Mouse (Mus musculus) spleen, embryonic (tissue): Measurements from ENCODE around the gene Fcho1.
"Not testable (repeated sequence)": the region's sequence is repeated elsewhere in the genome, so short reads cannot be mapped to it uniquely, and the experiment has no call there.

Experiments used
- CTCF ChIA-PET: fragments of 350-600 bp; sonication (Branson Sonifier 250); formaldehyde crosslinking; loops from one replicate; lab custom pipeline; 2022; lab: Charles Lee

Gene Fcho1

GRCm38 (mm10) chr8:71719218-71719617 is 6.3 kb downstream of the Fcho1 start:
- CTCF ChIA-PET, result no interaction called here

DNA sequence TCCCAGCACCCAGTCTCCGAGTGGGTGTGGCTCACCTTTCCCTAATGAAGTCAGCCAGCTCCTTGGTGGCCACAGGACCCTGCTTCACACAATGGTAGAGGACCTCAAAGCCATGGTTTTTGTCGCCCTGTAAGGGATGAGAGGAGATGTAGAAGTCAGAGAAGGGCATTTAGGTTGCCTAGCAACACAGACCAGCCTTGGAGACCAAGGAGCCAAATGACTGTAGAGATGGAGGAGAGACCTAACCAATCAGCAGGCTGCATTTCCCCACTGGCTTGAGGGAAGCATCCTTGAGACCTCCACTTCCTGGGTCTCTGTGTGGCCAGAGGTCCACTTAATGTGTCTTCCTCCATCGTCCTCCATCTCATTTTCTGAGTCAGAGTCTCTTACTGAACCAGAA is 7.3 kb downstream of the Fcho1 start:
- CTCF ChIA-PET, result no interaction called here

DNA sequence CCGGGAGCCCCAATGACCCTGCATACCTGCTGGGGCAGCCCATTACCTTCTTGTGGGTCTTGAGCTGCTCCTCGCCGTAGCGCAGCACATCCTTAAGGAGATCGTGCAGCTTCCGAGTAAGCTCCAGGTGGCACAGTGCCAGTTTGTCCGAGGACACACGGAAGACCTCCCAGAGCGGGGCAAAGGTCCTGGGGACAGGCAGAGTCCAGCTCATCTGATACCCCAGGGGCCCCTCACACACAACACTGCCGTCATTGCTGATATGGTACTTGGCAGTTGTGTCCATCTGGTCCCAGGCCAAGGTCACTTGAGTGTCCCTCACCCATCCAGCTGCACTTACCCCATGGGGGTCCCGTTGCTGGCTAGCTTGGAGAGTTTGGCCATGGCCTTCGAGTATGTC is 8.4 kb downstream of the Fcho1 start:
- CTCF ChIA-PET, result interaction anchor here (1.2 kb wide), 1 partner anchor 9 kb away, joined by 3 read pairs; no protein-coding TSS in a partner anchor

DNA sequence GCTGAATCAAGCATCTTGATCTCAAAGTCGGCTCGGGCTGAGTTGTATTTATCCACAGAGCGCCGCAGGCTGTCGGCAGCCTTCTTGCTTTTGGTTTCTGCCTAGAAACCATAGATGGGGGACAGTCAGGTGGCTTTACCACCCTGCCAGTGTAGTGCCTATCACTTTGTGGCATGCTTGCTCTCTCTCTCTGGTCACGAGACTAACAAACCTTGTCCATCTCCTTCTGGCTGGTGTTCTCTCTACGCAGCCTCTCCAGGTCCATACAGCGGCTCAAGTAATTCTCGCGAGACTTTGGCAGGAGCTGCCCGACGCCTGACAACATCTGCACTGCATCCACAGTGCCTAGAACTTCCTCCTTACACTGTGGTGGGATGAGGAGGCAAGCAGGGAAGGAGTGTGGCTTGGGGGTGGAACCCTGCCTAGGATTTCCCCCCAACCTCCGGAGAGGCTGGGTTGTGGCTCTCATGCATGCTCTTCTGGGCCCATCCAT is 8.9 kb downstream of the Fcho1 start:
- CTCF ChIA-PET, result interaction anchor here (1.2 kb wide), 1 partner anchor 8 kb away, joined by 3 read pairs; no protein-coding TSS in a partner anchor

DNA sequence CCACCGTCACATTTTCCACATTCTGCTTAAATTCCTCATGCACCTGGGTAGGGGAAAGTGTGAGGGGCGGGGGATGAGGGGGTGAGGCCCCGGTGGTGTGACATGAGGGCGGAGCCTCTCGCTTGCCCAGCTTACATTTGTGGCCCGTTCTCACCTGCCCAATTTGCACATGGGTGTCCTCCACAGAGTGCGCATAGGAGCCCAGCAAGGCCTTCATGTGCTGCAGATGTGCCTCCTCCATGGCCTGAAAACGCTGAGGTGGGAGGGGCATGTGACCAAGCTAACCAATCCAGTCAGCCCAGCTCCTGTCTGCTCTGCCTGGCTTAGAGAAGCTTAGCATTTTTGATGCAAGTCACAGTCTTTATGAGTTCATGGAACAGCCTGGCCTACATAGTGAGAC is 10.0 kb downstream of the Fcho1 start:
- CTCF ChIA-PET, result no interaction called here

DNA sequence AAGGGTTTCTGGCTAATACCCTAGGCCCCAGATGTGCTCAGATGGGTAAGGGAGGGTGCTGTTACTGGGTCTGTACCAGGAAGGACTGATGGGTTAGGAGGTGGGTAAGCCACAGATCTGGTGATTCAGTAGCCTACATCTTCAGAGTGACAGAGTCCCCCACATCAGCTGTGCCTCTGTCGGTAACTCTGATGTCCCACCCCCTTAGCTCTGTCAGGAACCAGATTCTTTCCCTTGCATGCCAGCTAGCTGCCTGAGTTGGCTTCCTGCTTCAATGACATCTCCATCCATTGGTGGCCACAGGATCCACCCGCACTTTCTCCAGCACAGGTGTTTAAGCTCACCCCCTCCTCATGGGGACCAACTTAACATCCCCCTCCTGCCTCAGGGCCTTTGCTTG is 13.9 kb downstream of the Fcho1 start:
- CTCF ChIA-PET, result no interaction called here

GRCm38 (mm10) chr8:71709800-71710446 is 15.6 kb downstream of the Fcho1 start:
- CTCF ChIA-PET, result interaction anchor here (1.5 kb wide), 1 partner anchor 22 kb away, joined by 7 read pairs; no protein-coding TSS in a partner anchor

DNA sequence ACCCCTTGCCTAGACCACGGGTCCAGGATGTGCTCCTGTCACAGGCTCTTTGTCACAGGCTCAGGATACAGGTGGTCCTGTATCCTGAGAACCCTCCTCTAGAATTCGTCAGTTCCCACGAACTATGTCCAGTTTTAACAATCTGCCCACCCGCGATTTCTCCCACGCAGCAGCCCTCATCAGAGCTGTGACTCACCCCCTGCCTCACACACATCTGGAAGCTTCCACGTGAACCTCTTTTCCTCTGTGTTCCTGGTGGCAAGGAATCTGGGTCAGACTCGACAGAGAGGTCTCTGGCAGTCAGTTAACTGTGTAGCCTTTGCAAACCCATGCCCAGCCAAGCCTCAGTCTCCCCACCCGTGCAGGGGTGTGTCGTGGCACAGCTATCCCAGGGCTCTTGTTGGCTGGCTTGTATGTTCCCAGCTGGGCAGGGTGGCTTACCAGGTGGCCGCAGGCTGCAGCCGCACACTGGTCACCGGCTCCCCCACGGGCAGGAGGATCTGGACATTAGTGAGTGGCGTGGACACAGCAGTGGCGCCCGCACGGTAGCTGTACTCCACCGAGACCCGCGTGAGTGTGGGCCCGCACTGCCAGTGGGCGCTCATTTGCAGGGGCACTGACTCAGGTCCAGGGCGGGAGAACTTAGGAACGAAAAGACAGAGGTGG is 16.2 kb downstream of the Fcho1 start:
- CTCF ChIA-PET, result interaction anchor here (1.5 to 1.9 kb wide), 2 partner anchors 22 to 23 kb away, joined by 7 to 8 read pairs; no protein-coding TSS in a partner anchor

GRCm38 (mm10) chr8:71707874-71708273 is 17.6 kb downstream of the Fcho1 start:
- CTCF ChIA-PET, result interaction anchor here (0.6 to 1.9 kb wide), 3 partner anchors 9 to 119 kb away, joined by 3 to 8 read pairs (median 3); no protein-coding TSS in a partner anchor

DNA sequence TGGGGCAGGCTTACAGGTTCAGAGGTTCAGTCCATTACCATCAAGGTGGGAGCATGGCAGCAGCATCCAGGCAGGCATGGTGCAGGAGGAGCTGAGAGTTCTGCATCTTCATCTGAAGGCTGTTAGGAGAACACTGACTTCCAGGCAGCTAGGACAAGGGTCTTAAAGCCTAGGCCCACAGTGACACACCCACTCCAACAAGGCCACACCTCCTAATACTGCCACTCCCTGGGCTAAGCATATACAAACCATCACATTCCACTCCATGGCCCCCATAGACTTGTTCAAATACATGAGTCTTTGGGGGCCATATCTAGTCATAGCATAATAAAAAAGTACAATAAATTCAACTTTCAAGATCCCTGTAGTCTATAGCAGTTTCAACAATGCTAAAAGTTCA is 22.1 kb downstream of the Fcho1 start:
- CTCF ChIA-PET, result interaction anchor here (0.6 kb wide), 1 partner anchor 342 kb away, joined by 15 read pairs; no protein-coding TSS in a partner anchor

DNA sequence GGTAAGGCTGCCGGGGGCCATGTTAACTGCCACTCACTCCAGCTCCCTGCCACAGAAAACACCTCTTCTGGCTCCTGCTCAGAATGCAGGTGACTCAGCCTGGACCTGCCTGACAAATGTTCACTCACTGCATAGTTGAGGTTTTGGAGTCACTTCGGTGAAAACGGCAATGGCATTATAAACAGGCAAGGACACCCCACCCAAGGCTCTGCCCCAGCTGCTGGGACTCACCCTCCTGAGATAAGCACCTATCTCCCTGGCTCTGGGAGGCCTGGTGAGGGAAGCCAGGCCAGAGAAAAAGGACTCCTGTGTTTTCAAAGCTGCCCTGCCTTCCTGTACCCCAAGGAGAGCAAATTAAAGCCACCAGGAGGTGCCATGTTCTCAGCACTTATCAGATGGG is 22.6 kb downstream of the Fcho1 start:
- CTCF ChIA-PET, result interaction anchor here (1.0 kb wide), 2 partner anchors 21 to 26 kb away, joined by 3 to 6 read pairs; no protein-coding TSS in a partner anchor

DNA sequence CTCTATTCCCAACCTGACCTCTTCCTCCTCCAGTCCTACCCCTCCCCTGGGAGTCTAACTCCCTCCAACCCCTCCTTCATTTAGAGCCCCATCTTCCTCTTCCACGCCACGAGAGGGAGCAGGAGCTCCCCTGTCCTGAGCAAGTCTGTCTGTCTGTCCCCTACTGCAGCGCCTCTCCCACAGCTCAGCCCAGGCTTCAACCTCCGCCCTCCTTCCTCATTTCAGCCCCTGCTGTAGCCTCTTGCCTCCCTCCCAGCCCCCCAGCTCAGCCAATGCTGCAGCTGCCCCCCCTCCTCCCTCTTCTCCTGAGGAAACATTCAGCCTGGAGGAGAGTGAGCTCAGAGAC is 23.5 kb downstream of the Fcho1 start:
- CTCF ChIA-PET, result interaction anchor here (0.5 to 1.0 kb wide), 3 partner anchors 22 to 87 kb away, joined by 3 to 6 read pairs (median 3); no protein-coding TSS in a partner anchor

DNA sequence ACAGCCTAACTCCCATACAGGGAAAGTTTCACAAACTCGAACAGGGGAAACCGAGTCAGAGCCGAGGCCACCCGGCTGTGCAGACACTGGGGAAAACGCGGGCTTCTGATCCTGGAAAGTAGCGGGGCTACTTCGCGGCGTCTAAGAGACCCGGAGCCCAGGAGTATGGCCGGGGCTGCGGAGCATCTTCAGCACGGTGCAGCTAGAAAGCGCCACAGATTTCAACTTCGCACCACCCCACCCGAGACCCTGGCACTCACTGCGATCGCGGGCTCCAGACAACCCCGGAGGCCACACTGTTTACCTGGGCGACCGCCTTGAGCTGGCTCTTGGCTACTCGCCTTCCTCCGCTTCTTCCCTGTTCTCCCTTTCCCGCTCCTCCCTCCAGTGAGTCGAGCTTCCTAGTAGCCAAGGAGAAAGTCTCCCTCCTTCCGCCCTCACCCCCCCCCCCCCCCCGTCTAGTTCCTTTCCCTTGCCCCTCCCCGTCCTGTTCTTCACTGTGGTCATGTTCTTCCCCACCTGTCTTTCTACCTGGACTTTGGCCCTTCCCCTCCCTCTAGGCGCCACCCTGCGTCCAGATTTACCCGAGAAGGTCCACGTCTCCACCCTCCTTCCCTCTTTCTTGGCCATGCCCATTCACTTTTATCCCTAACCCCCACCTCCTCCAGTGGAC is 24.0 kb downstream of the Fcho1 start, which contains the start of gene B3gnt3:
Gene B3gnt3 (minus strand): TSS at position 376 of the 673 bp plus-strand sequence.
- CTCF ChIA-PET, result interaction anchor here (0.6 to 0.7 kb wide), 2 partner anchors 28 to 144 kb away, joined by 4 to 24 read pairs; no protein-coding TSS in a partner anchor

GRCm38 (mm10) chr8:71700493-71701269 is 24.8 kb downstream of the Fcho1 start:
- CTCF ChIA-PET, result interaction anchor here (0.5 kb wide), 1 partner anchor 478 kb away, joined by 4 read pairs; no protein-coding TSS in a partner anchor

GRCm38 (mm10) chr8:71695456-71695855 is 30.1 kb downstream of the Fcho1 start:
- CTCF ChIA-PET, result not testable (repeated sequence)

GRCm38 (mm10) chr8:71693166-71694041 is 32.1 kb downstream of the Fcho1 start:
- CTCF ChIA-PET, result no interaction called here

DNA sequence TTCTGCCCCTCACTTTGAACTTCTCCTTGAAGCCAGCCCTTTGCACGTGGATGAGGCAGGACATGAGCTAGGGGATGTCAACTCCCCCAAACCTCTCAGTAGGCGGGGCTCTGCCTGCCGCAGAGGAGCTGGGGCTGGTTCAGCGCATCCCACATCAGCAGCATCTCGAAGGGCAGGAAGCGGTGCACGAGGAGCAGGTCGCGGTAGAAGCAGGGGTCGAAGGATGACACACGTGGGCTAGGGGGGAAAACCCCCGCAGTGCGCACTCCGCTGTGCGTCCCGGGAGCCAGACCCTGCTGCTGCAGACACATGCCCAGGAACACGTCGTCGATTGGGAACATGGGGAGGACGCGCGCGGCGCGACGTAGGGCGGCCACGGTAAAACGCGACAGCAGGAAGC is 33.0 kb downstream of the Fcho1 start:
- CTCF ChIA-PET, result no interaction called here

DNA sequence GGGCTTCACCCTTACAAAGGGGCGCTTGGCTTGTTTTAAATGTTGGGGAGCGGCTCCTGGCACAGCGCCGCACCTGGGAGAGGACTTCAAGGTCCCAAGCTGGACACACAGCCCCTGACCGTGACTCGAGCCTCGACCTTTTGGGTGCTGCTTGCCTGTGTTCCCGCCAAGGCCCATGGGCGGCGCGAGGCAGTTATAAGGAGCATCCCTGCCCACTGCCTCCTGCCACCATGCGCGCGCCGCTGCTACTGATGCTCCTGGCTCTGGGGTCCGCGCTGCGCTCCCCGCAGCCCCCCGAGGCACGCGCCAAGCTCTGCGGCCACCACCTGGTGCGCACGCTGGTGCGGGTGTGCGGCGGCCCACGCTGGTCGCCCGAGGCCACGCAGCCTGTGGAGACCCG is 36.5 kb downstream of the Fcho1 start, which contains the start of gene Insl3:
Gene Insl3 (plus strand): TSS at position 187 of the 400 bp plus-strand sequence.
- CTCF ChIA-PET, result no interaction called here

DNA sequence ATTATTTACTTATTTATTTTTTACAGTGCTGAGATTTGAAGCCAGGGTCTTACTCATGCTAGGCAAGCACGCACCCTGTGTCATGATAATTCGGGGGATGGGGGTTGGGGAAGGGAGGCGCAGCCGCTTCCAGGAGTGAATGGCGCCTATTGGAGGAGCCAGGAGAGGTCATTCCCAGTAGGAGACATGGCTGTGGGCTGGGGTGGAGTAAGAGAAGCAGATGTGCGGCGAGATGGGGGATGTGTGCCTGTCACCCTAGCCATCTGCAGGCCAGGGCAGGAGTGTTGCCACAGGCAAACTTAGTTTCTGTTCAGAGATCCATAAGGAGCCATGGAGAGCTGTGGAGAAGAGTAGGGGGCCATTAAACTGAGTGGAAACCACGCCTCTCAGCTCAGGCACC is 37.9 kb downstream of the Fcho1 start:
- CTCF ChIA-PET, result no interaction called here
